Mouse (Mus musculus) monocyte, adult 5-6 weeks (primary cell): ENCODE measurements around the gene Opcml. TPM values are rescaled to one million over a fixed set of nuclear protein-coding genes. Genes with fewer than 3 reads are reported as not detected.

Source experiments
- ATAC-seq: fragments of 153-309, 156-312 bp; replicated peaks from 2 replicates; pipeline ENCODE4 v1.8.0; 2017; ENCODE audit warnings: mild to moderate bottlenecking; ENCODE audit not compliant: low TSS enrichment, insufficient number of reproducible peaks, severe bottlenecking, poor library complexity, low FRiP score
- total RNA-seq: library from RNA; stranded (forward); fragments of 200-1000, 200-491, 200-594 nt; gene quantifications from 3 replicates; pipeline ENCODE4 v1.2.3, GENCODE M21; 2017

Opcml gene
- total RNA-seq, 1 experiment from 2014 or later: not detected

DNA sequence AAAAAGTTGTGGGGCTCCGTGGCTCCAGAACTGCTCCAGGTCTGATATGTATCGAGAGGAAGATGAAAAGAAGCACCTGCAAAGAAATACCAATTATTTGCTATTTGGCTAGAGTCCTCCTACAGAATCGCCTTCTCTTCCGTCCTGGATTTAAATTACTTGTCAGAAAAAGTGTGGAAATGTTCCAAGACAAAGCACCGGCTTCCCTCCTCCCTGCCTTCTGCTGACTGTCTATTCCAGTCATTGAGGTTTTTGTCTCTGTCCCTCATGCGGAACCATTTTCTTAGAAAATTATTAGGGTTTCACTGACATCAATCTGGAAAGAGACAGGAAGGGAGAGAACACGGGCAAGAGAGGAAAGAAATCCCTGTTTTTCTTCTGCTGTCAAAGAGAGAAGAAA, 1065.3 kb downstream of the Opcml start:
- ATAC-seq: no peak

- ATAC-seq: no peak
These were observed 1071.4 kb downstream of the Opcml start for GRCm38 (mm10) chr9:28861983-28862382.

DNA sequence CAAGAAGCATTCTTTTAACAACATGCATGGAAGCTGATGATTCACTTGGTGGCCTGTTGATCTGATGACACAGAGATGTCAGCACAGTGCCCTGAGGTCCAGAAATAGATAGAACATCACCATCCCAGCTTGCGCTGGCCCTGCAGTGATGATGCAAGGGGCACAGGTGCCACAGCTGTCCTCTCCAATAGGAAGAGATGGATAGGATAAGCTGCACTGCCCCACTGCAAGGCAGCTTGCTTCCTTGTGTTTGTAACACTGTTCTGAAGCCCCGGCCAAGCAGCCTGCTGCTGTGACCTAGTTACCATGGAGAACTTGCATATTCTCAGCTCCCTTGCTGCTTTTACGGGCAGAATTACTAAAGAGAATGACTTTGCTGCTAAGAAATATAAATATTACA, 1076.7 kb downstream of the Opcml start:
- ATAC-seq: no peak

DNA sequence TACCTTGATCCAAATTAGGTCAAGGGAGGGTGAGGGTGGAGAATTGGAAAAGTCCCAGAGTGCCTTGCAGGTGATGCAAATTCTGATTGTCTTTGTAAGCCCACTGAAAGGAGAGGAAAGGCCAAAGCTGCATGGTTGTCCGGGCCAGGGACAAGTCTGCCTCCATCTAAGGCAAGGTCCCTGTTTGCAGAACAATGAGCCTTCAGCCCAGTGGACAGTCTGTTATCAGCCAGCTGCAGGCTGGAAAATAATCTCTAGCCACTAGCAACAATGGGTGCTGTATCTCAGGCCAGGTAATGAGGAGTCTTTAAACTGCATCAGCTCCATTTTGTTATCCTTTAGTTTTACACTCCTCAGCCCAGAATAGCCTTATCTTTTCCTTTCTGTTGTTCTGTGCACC, 1079.9 kb downstream of the Opcml start:
- ATAC-seq: no peak

GRCm38 (mm10) chr9:28882566-28882965, 1092.0 kb downstream of the Opcml start:
- no peak for ATAC-seq

GRCm38 (mm10) chr9:28891611-28892010, 1101.0 kb downstream of the Opcml start:
- ATAC-seq: no peak

DNA sequence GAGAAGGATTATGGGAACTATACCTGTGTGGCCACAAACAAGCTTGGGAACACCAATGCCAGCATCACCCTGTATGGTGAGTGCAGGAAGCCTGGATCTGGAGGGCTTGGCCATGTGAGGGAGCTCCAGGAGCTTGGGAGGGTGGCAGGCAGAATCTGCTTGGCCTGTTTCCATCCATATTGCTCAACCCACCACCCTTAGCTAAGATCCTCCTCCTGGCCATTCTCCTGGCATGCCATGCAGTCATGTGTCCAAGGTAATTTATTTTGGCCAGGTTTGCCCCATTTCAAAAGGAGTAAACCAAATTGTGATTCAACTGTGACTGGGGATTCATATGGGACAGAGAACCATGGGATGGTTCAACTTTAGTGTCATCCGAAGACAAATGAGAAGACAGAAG, 1112.7 kb downstream of the Opcml start:
- no peak for ATAC-seq

- ATAC-seq: no peak
These were observed 1119.2 kb downstream of the Opcml start for GRCm38 (mm10) chr9:28909738-28910137.

DNA sequence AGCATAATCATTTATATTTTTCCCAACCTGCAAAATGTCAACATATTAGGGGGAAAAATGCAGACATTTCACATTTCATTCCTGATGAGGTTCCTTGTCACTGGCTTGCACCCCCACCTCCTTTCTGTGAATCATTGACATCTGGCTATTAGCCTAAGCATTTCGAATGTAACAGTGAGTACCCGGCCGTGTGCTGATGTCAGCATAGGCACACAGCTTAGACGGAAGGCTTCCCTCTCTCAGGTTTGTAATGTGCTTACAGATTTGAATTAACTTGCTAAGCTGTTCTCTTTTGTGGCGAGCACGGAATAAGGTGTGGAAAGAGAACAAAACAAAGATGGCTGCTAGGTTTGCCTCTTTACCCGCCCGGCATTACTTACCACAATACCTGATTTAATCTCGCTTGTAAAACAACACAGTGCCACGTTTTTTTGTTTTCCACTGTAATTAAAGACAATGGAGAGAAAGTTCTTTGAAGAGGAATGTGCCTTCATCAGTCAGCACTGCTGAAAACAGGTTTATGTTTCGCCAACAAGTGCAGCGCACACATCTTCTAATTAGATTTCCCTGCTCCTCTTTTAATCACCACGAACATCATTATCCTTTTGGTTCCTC, 1121.1 kb downstream of the Opcml start:
- ATAC-seq: no peak

GRCm38 (mm10) chr9:28932069-28932468, 1141.5 kb downstream of the Opcml start:
- no peak for ATAC-seq

DNA sequence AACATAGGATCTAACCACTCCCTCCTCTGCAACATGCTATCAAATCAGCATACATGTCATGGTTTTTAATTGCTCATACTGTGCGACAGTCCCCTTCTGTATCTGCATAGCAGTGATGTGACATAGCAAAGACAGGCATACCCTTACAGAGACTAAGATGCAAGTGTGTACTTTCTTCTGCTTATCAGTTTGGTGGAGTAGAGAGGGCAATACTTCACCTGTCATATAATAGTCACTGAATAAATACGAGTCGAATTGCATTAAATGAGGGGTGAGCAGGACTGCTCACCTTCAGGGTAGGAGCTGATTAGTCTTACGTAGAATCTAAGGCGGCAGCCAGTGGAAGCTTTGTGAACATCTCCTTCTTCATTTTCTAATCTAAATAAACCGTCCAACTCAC, 1146.6 kb downstream of the Opcml start:
- no peak for ATAC-seq

- ATAC-seq: no peak
These were observed 1147.4 kb downstream of the Opcml start for GRCm38 (mm10) chr9:28937980-28938379.

DNA sequence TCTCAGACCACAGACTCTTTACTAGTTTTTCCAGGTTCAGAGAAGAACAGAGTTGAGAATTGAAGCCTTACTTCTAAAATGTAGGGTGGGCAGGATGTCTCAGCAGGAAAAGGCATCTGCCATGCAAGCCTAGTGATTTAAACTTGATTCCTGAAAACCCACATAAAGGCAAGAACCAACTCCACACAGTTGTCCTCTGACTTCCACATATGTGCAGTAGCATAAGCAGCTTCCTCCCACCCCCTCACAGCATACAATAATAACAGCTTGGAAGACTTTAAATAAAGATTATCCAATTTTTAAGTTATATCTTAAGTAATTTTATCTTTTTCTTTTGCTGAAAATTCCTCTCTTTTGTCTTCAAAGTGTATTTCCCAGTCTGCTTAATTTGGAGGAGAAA, 1150.3 kb downstream of the Opcml start:
- ATAC-seq: no peak

GRCm38 (mm10) chr9:28969455-28969854, 1178.9 kb downstream of the Opcml start:
- no peak for ATAC-seq
